Mouse (Mus musculus) retina, postnatal 1 day (tissue): ENCODE results near the gene Fcna.

ENCODE experiments used
- DNase-seq: peaks from one replicate; pipeline ENCODE4 v3.0.0-alpha.2; 2012

Fcna gene

GRCm38 (mm10) chr2:25577951-25578795 lies 49.7 kb downstream of the Fcna start:
- peak; percentile 63 for DNase-seq

DNA sequence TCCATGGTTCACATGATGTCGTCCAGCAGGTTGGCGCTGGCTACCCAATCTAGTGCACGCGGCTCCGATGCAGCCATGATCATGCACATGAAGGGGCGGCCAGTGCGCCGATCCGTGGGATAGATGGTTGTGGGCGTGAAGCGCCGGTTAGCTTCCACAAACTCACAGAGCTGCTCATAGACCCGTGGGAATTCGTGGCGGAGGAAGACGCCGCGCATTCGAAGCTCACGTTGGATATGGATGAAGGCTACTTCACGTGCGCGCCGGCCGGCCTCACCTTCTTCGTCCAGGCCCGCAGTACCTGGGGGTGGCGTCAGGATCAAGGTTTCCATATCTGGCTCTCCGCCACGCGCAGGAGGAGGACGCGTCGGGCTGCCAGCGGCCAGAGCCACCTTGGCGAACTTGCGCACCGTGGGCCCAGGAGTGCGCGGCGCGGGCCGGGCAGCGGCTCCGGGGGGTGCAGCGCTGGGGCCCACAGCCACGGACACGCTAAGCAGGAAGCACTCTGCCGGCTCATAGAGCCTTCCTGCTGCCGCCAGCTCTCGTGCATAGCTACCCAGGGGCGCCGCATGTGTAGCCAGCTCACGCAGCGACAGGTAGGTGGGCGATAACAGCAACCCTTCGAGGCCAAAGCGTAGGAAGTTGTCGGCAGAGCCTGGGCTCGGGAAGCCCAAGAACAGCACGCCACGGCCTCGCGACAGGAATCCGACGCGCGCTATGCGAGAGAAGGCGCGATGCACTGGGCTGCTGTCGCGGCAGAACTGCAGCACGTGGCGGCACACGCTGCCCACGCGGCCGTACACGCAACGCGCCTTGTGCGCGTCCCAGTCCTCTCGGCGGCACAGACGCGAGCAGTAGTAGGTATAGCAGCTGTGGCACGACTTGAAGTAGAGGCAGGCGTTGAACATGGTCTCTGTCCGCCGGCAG lies 50.6 kb downstream of the Fcna start:
- DNase-seq, result peak; percentile 54

- no peak for DNase-seq
Observed at GRCm38 (mm10) chr2:25576028-25576850, 51.6 kb downstream of the Fcna start.

DNA sequence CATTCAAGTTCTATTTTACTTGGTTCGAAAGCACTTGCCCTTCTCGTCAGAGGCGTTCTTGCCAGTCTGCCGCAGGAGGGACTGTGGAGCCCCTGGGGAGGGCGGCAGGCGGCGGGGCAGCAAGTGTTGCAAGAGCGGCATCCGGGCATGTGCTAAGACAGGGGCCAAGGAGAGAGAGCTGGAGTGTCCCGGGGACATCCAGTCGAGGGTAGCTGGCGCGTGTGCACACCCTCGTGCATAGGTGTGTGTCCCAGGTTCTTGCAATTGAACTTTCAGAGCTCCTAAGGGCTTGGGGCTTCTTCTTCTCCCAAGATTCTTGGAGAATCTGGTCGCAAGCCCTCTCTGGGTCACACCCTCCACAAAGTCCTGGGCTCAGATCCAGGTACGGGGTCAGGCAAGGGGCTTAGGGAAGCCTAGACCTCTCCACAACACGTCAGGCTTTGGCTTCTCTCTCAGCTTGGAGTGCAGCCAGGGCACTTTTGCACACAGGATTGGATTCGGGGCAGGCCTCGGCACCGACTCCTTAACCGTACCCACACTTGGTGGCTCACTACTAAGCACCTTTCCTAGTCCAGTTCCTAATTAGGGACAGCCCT lies 52.3 kb downstream of the Fcna start:
- no peak for DNase-seq
